Mouse (Mus musculus) kidney, adult 2 months (tissue): ENCODE results near the gene Grin2c.

Experiments
- CTCF ChIP-seq: fragments of 200-500 bp; conservative IDR thresholded peaks from 2 replicates; pipeline ENCODE4 v1.5.1; 2011; ENCODE audit warnings: low read depth, mild to moderate bottlenecking, control low read depth, low read length, moderate library complexity, mixed read lengths; ENCODE audit not compliant: insufficient read depth, insufficient read length
- POLR2A ChIP-seq: fragments of 200-500 bp; IDR thresholded peaks from one replicate; pipeline ENCODE4 v1.6.1; 2011; ENCODE audit warnings: low read depth, low read length, control low read depth

DNA sequence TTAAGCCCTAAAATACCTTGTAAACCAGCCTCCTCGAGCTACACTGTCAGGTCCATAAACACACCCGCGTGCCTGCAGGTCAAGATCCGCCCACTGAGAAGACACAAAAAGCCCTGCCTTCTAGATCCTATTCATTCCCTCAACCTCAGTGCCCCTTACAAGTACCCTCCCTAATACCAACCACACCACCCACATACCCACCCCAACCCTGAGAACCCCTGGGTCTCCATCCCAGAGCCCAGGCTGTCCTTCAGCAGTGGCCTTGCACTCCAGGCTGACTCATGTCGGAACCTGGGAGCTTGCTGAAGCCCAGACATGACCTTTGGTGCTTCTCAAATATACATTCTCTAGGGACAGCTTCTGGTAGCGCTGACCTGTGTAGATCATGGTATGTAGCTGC is 7.7 kb upstream of the Grin2c start:
- TF ChIP-seq CTCF (no peak), POLR2A (no peak)
